Mouse (Mus musculus) neutrophil, adult 59 days (primary cell): ENCODE data around the gene Ctsr. TPM values are rescaled to one million over a fixed set of nuclear protein-coding genes. Genes with fewer than 3 reads are reported as not detected.

ENCODE experiments used
- total RNA-seq, 2 experiments: library from RNA; stranded (reverse); gene quantifications; 1 replicate in 1 of 2; 2 replicates in 1 of 2; pipeline ENCODE4 v1.2.4; 2023

Gene Ctsr
- total RNA-seq: not detected

GRCm38 (mm10) chr13:61164156-61164555, at the start of gene Ctsr:
Ctsr (minus strand) TSS chr13:61164256.

GRCm38 (mm10) chr13:61203310-61203709, 39.3 kb upstream of the Ctsr start, which contains the start of gene Cts6:
Cts6 (minus strand) TSS chr13:61203410.

Other genes with a start within 250 kb of the Ctsr start
- gene Gm49393, start 228.7 kb downstream of the Ctsr start, total RNA-seq: not detected
- gene Gm49391, start 227.7 kb downstream of the Ctsr start, total RNA-seq: not detected
- gene Ctla2a, start 227.6 kb downstream of the Ctsr start, total RNA-seq: 1 to 10 TPM in 1 of 2 experiments, under 1 TPM in 1; 0.71 to 1.8 TPM
- gene Tpbpa, start 222.3 kb downstream of the Ctsr start, total RNA-seq: not detected
- gene Ctsj, start 158.3 kb downstream of the Ctsr start, total RNA-seq: not detected
- not detected for gene Ctsq, start 123.6 kb downstream of the Ctsr start, total RNA-seq
- gene Cts6, start 39.2 kb upstream of the Ctsr start, total RNA-seq: not detected
- not detected for gene Cts8, start 91.1 kb upstream of the Ctsr start, total RNA-seq
- not detected for gene Gm49398, start 124.6 kb upstream of the Ctsr start, total RNA-seq
- gene Cts7, start 193.9 kb upstream of the Ctsr start, total RNA-seq: not detected